Mouse (Mus musculus) neural tube, embryonic 14.5 days (tissue): ENCODE measurements around the gene Fktn. TPM values are rescaled to one million over a fixed set of nuclear protein-coding genes. Genes with fewer than 3 reads are reported as not detected.

Experiments used
- ATAC-seq: fragments of 200-750 bp; cut with Nextera tagmentation; 2 replicates; pipeline ENCODE4 v1.8.0; 2017; ENCODE audit warnings: low read depth, mild to moderate bottlenecking, moderate TSS enrichment, moderate library complexity
- H3K27ac ChIP-seq: fragments of 300-500 bp; sonication (generic); 2 replicates; pipeline ENCODE4 v1.5.1; 2014; ENCODE audit warnings: low read depth, mild to moderate bottlenecking, control low read depth, low read length, moderate library complexity, mixed read lengths
- H3K27me3 ChIP-seq: fragments of 300-500 bp; sonication (generic); 2 replicates; pipeline ENCODE4 v1.6.1; 2014; ENCODE audit warnings: low read length; ENCODE audit not compliant: control insufficient read depth, insufficient read depth
- H3K36me3 ChIP-seq: fragments of 300-500 bp; sonication (generic); 2 replicates; pipeline ENCODE4 v1.6.1; 2014; ENCODE audit warnings: low read length, mixed read lengths; ENCODE audit not compliant: control insufficient read depth, insufficient read depth
- H3K4me1 ChIP-seq: fragments of 300-500 bp; sonication (generic); 2 replicates; pipeline ENCODE4 v1.6.1; 2014; ENCODE audit warnings: low read length; ENCODE audit not compliant: control insufficient read depth, insufficient read depth
- H3K4me2 ChIP-seq: fragments of 300-500 bp; sonication (generic); 2 replicates; pipeline ENCODE4 v1.6.1; 2014; ENCODE audit warnings: mild to moderate bottlenecking, low read depth, low read length, control low read depth
- H3K4me3 ChIP-seq: fragments of 300-500 bp; sonication (generic); 2 replicates; pipeline ENCODE4 v1.5.1; 2014; ENCODE audit warnings: low read depth, low read length, control low read depth, mixed read lengths
- H3K9ac ChIP-seq: fragments of 300-500 bp; sonication (generic); replicated peaks from 2 replicates; pipeline ENCODE4 v1.6.1; 2014; ENCODE audit warnings: low read depth, mild to moderate bottlenecking, control low read depth, low read length, mixed read lengths
- H3K9me3 ChIP-seq: fragments of 300-500 bp; sonication (generic); 2 replicates; pipeline ENCODE4 v1.6.1; 2016; ENCODE audit warnings: low read length; ENCODE audit not compliant: control insufficient read depth
- WGBS: fragments of 180-500 bp; shearing (Covaris S2); extraction: QIAGEN DNeasy Blood & Tissue Kit; methylation state at CpG from one replicate; pipeline ENCODE4 v1.1.7; 2014; 5-methylcytosine and 5-hydroxymethylcytosine counted together
- polyA plus RNA-seq: library from polyadenylated mRNA; unstranded; fragments of >200 nt; fragmentation: Nextera tagmentation; extraction: Ambion mirVana; gene quantifications from 2 replicates; pipeline ENCODE4 v1.2.1, GENCODE M21; 2014

The Fktn gene
- polyA plus RNA-seq, 1 experiment from 2014 or later = 23.5 TPM

DNA sequence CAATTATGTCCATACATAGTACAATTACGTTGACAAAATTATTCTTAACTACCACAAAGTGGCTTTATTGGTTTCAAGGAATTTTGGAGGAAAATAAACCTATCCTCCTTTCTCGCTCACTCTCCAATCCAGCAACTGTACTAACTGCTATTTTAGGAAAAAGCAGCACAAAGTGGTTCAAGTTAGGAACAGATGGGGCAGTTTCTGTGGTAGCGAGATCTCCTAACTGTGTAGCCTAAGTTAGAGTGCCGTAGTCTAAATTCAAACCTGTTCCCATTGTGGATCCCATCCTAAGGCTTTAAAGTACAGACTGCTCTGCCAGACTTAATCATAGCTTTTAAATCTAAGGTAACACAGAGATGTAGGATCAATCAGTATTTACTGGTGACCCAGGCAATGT is 45.0 kb downstream of the Fktn start:
- H3K9me3 ChIP-seq = no peaks in the 10 kb centered on the region
- H3K36me3 ChIP-seq = peaks cover 7% of the 10 kb centered on the region; the same call in 1 of the 2 replicates
- no peaks in the 10 kb centered on the region for H3K4me1 ChIP-seq
- H3K4me3 ChIP-seq = no peak overlapping the region
- H3K27ac ChIP-seq = no peak overlapping the region
- 96% methylated on average over 4 of the region's 4 CpGs for WGBS
- no peak for ATAC-seq
- H3K4me2 ChIP-seq = no peak overlapping the region
- no peaks in the 10 kb centered on the region for H3K27me3 ChIP-seq
- no peak overlapping the region for H3K9ac ChIP-seq

- Histone ChIP-seq H3K36me3 (peaks cover 7% of the 10 kb centered on the region; the same call in 1 of the 2 replicates), H3K9me3 (no peaks in the 10 kb centered on the region), H3K27ac (no peak overlapping the region), H3K9ac (no peak overlapping the region), H3K27me3 (no peaks in the 10 kb centered on the region), H3K4me2 (no peak overlapping the region), H3K4me1 (no peaks in the 10 kb centered on the region), H3K4me3 (no peak overlapping the region)
- no peak for ATAC-seq
- 93% methylated on average over 3 of the region's 3 CpGs for WGBS
These were observed 45.9 kb downstream of the Fktn start for GRCm38 (mm10) chr4:53759678-53760077.

GRCm38 (mm10) chr4:53762501-53762900 is 48.7 kb downstream of the Fktn start:
- no peaks in the 10 kb centered on the region for H3K4me1 ChIP-seq
- H3K9ac ChIP-seq = no peak overlapping the region
- no peaks in the 10 kb centered on the region for H3K27me3 ChIP-seq
- H3K4me2 ChIP-seq = no peak overlapping the region
- 65% methylated on average over 3 of the region's 3 CpGs for WGBS
- H3K36me3 ChIP-seq = peaks cover 7% of the 10 kb centered on the region; the same call in 1 of the 2 replicates
- no peak overlapping the region for H3K27ac ChIP-seq
- H3K4me3 ChIP-seq = no peak overlapping the region
- ATAC-seq = no peak
- H3K9me3 ChIP-seq = no peaks in the 10 kb centered on the region

DNA sequence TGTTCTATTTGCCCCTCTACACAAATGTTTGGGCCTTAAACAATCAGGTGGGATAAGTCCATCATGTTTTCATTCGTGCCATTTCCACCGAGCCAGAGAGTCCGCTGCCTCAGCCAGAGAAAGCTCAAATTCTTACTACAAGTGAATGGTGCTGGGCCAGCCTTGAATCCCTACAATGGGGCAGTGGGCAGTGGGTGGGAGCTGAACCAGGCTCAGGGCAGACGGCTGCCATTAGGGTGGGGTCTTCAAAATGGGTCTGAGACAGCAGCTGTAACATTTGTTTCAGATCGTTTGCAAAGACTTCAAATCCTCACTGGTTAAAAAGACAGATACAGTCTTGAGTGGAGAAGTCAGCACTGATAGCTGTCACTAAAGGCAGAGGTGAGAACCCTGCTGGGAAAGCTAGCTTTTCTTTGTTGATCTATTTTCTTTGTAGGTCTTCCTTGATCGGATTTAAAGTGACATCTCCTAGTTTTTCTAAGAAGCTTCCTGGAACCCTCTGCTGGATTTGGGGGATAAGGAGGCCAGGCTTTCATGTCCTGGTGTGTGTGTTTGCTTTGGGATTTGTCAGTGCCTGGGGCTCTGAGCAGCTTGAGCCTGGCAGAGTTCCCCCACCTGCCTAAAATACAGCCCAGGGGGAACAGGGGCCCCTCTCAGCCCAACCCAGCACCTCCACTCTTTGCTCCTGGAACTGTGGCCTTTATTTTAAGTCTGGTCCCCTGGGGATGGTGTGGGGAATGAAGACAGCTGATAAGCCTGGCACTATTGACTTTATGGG is 57.3 kb downstream of the Fktn start:
- no peak overlapping the region for H3K4me2 ChIP-seq
- ATAC-seq = no peak
- H3K36me3 ChIP-seq = no peaks in the 10 kb centered on the region
- no peaks in the 10 kb centered on the region for H3K4me1 ChIP-seq
- H3K9me3 ChIP-seq = no peaks in the 10 kb centered on the region
- H3K27ac ChIP-seq = no peak overlapping the region
- no peaks in the 10 kb centered on the region for H3K27me3 ChIP-seq
- 38% methylated on average over 6 of the region's 6 CpGs for WGBS
- H3K4me3 ChIP-seq = no peak overlapping the region
- no peak overlapping the region for H3K9ac ChIP-seq

- H3K4me2 ChIP-seq = no peak overlapping the region
- H3K4me3 ChIP-seq = no peak overlapping the region
- H3K9ac ChIP-seq = no peak overlapping the region
- H3K27ac ChIP-seq = no peak overlapping the region
- ATAC-seq = no peak
- H3K4me1 ChIP-seq = no peaks in the 10 kb centered on the region
- 74% methylated on average over 5 of the region's 5 CpGs for WGBS
- no peaks in the 10 kb centered on the region for H3K36me3 ChIP-seq
- H3K27me3 ChIP-seq = no peaks in the 10 kb centered on the region
- H3K9me3 ChIP-seq = no peaks in the 10 kb centered on the region
These were observed 58.2 kb downstream of the Fktn start for GRCm38 (mm10) chr4:53772004-53772403.

DNA sequence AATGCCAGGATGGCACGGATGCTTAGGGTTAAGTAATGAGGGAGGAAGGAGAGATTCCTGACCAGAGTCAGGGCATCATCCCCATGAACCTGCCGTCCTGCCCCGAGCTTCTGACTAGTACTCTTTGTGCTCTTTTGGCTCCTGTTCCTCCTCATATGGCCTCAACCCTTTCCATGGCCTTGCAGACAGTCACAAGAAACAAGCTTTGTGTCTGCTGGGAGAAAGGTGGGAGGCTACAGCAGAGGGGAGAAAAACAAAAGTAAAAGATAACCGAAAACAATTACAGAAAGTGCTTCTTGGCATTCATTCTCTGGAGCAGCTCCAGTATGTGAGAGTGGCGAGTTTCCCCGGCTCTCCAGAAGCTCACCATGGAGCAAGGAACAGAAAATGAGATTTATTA is 60.1 kb downstream of the Fktn start:
- Histone ChIP-seq H3K9me3 (no peaks in the 10 kb centered on the region), H3K36me3 (no peaks in the 10 kb centered on the region), H3K27ac (no peak overlapping the region), H3K27me3 (no peaks in the 10 kb centered on the region), H3K4me1 (no peaks in the 10 kb centered on the region), H3K4me2 (no peak overlapping the region), H3K9ac (no peak overlapping the region), H3K4me3 (no peak overlapping the region)
- 62% methylated on average over 6 of the region's 6 CpGs for WGBS
- no peak for ATAC-seq

GRCm38 (mm10) chr4:53781396-53781795 is 67.6 kb downstream of the Fktn start:
- H3K9me3 ChIP-seq = no peaks in the 10 kb centered on the region
- no peaks in the 10 kb centered on the region for H3K36me3 ChIP-seq
- ATAC-seq = no peak
- H3K27ac ChIP-seq = no peak overlapping the region
- no peak overlapping the region for H3K9ac ChIP-seq
- no peak overlapping the region for H3K4me2 ChIP-seq
- H3K4me3 ChIP-seq = no peak overlapping the region
- WGBS = 70% methylated on average over 4 of the region's 4 CpGs
- H3K27me3 ChIP-seq = no peaks in the 10 kb centered on the region
- peaks cover 5% of the 10 kb centered on the region; the same call in 1 of the 2 replicates for H3K4me1 ChIP-seq

GRCm38 (mm10) chr4:53782216-53783070 is 68.6 kb downstream of the Fktn start:
- H3K27me3 ChIP-seq = no peaks in the 10 kb centered on the region
- peaks cover 5% of the 10 kb centered on the region; the same call in 1 of the 2 replicates for H3K4me1 ChIP-seq
- no peak overlapping the region for H3K4me3 ChIP-seq
- H3K36me3 ChIP-seq = no peaks in the 10 kb centered on the region
- H3K27ac ChIP-seq = no peak overlapping the region
- 34% methylated on average over 14 of the region's 14 CpGs for WGBS
- H3K4me2 ChIP-seq = no peak overlapping the region
- no peaks in the 10 kb centered on the region for H3K9me3 ChIP-seq
- ATAC-seq = no peak
- H3K9ac ChIP-seq = no peak overlapping the region
